Mouse (Mus musculus): ENCODE results near the gene Vezf1. TPM values are rescaled to one million over a fixed set of nuclear protein-coding genes. Genes with fewer than 3 reads are reported as not detected.

Gene Vezf1
- 6.1 and 10.6 TPM in 2 replicates for polyA plus RNA-seq (2012; rRNA removed)

- no peaks in the 10 kb centered on the region for H3K36me3 ChIP-seq (ENCODE audit: control insufficient read depth, insufficient read depth, low read length)
- no peaks in the 10 kb centered on the region for H3K27me3 ChIP-seq (ENCODE audit: control insufficient read depth, insufficient read depth, low read length)
- TF ChIP-seq CTCF (IDR thresholded peaks at IDR 0.05; ENCODE audit: extremely low read depth, insufficient read length, insufficient replicate concordance, low read depth, low read length), result no peak
- peak; percentile 77 for TF ChIP-seq POLR2A (IDR thresholded peaks at IDR 0.05; ENCODE audit: low read depth, low read length)
- H3K27ac ChIP-seq (ENCODE audit: insufficient read depth, low read depth, low read length), result peak within 1 kb of the TSS; percentile 80
- WGBS, result 1% methylated on average over 54 of the region's 81 CpGs
- H3K4me1 ChIP-seq (ENCODE audit: control insufficient read depth, insufficient read depth, insufficient read length, low read length), result peaks cover 4% of the 10 kb centered on the region; the same call in 1 of the 2 replicates
- peak within 1 kb of the TSS; percentile 96 for H3K4me3 ChIP-seq (ENCODE audit: low read depth, low read length)
Observed at GRCm38 (mm10) chr11:88067586-88068410, at the start of gene Vezf1. TSS of gene Vezf1 (plus strand) at chr11:88068279.

GRCm38 (mm10) chr11:88023933-88024332, 44.1 kb upstream of the Vezf1 start:
- WGBS, result 84% methylated on average over 2 of the region's 2 CpGs
- Histone ChIP-seq H3K36me3 (ENCODE audit: control insufficient read depth, insufficient read depth, low read length) (no peaks in the 10 kb centered on the region), H3K27me3 (ENCODE audit: control insufficient read depth, insufficient read depth, low read length) (no peaks in the 10 kb centered on the region), H3K4me3 (ENCODE audit: low read depth, low read length) (no peak overlapping the region), H3K27ac (ENCODE audit: insufficient read depth, low read depth, low read length) (no peak overlapping the region), H3K4me1 (ENCODE audit: control insufficient read depth, insufficient read depth, insufficient read length, low read length) (no peaks in the 10 kb centered on the region)
- TF ChIP-seq POLR2A (IDR thresholded peaks at IDR 0.05; ENCODE audit: low read depth, low read length), result no peak
- TF ChIP-seq CTCF (IDR thresholded peaks at IDR 0.05; ENCODE audit: extremely low read depth, insufficient read length, insufficient replicate concordance, low read depth, low read length), result no peak

DNA sequence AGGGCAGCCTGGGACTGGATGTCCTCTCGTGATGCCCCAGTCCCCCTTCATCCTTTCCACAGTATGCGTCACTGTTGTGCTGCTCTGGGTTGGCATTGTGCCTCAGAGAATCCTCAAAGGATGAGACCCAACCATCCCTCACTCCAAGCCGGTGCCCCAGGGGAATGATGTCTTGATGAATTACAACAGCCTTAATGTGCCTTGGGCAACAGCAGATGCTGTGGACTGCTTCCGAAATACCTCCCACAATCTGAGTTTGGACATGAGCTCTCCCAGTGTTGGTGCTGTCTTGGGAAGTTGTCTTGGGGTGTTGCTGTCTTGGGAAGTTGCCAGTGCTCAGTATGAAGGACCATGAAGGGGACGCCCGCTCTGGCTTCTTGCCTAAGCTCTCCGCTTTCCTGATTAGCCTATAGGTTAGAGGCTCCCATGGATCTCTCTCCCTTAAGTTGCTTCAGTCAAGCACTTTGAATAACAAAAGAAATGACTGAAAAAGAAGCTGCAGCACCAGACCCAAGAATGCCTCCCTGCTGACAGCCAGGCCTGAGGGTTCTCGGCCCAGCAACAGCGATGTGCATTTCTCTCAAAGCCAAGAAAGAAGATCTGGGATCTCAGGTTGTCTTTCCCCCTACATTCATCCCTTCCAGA, 40.6 kb upstream of the Vezf1 start:
- no peaks in the 10 kb centered on the region for H3K4me1 ChIP-seq (ENCODE audit: control insufficient read depth, insufficient read depth, insufficient read length, low read length)
- 91% methylated on average over 9 of the region's 9 CpGs for WGBS
- no peak for TF ChIP-seq CTCF (IDR thresholded peaks at IDR 0.05; ENCODE audit: extremely low read depth, insufficient read length, insufficient replicate concordance, low read depth, low read length)
- no peak for TF ChIP-seq POLR2A (IDR thresholded peaks at IDR 0.05; ENCODE audit: low read depth, low read length)

DNA sequence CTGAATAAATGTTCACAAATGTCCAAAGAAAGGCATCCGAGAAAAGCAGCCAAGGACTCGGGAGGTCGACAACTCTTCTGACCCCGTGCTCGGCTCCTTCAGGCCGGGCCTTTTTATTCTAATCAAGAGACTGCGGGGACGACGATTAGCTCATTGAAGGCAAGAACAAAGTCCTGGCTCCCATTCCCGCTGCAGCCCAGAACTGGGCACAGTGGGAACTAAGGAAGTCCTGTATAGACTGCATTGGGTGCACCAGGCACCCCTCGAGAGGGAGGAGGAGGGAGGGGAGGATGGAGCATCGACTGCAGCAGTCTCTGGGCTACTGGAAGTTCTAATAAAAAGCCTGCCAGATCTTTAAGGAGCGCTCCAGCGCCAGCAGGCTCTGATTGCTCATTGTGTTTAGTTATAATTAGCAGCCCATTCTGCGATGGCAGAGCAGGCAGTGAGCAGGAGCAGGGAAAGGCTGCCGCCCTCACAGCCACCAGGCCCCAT, 39.8 kb upstream of the Vezf1 start:
- Histone ChIP-seq H3K4me1 (ENCODE audit: control insufficient read depth, insufficient read depth, insufficient read length, low read length) (no peaks in the 10 kb centered on the region), H3K36me3 (ENCODE audit: control insufficient read depth, insufficient read depth, low read length) (no peaks in the 10 kb centered on the region), H3K27ac (ENCODE audit: insufficient read depth, low read depth, low read length) (no peak overlapping the region), H3K27me3 (ENCODE audit: control insufficient read depth, insufficient read depth, low read length) (no peaks in the 10 kb centered on the region), H3K4me3 (ENCODE audit: low read depth, low read length) (no peak overlapping the region)
- WGBS, result 56% methylated on average over 16 of the region's 16 CpGs
- TF ChIP-seq CTCF (IDR thresholded peaks at IDR 0.05; ENCODE audit: extremely low read depth, insufficient read length, insufficient replicate concordance, low read depth, low read length) (no peak), POLR2A (IDR thresholded peaks at IDR 0.05; ENCODE audit: low read depth, low read length) (no peak)

More for the DNA sequence above, 40.6 kb upstream of the Vezf1 start:
- Histone ChIP-seq H3K4me3 (ENCODE audit: low read depth, low read length) (no peak overlapping the region), H3K27ac (ENCODE audit: insufficient read depth, low read depth, low read length) (no peak overlapping the region), H3K36me3 (ENCODE audit: control insufficient read depth, insufficient read depth, low read length) (no peaks in the 10 kb centered on the region), H3K27me3 (ENCODE audit: control insufficient read depth, insufficient read depth, low read length) (no peaks in the 10 kb centered on the region)

- TF ChIP-seq POLR2A (IDR thresholded peaks at IDR 0.05; ENCODE audit: low read depth, low read length), result no peak
- no peak for TF ChIP-seq CTCF (IDR thresholded peaks at IDR 0.05; ENCODE audit: extremely low read depth, insufficient read length, insufficient replicate concordance, low read depth, low read length)
- Histone ChIP-seq H3K36me3 (ENCODE audit: control insufficient read depth, insufficient read depth, low read length) (no peaks in the 10 kb centered on the region), H3K4me3 (ENCODE audit: low read depth, low read length) (no peak overlapping the region), H3K27me3 (ENCODE audit: control insufficient read depth, insufficient read depth, low read length) (no peaks in the 10 kb centered on the region), H3K27ac (ENCODE audit: insufficient read depth, low read depth, low read length) (no peak overlapping the region), H3K4me1 (ENCODE audit: control insufficient read depth, insufficient read depth, insufficient read length, low read length) (no peaks in the 10 kb centered on the region)
- 83% methylated on average over 7 of the region's 7 CpGs for WGBS
Observed at GRCm38 (mm10) chr11:88030219-88030618, 37.9 kb upstream of the Vezf1 start.

- H3K4me1 ChIP-seq (ENCODE audit: control insufficient read depth, insufficient read depth, insufficient read length, low read length), result no peaks in the 10 kb centered on the region
- H3K36me3 ChIP-seq (ENCODE audit: control insufficient read depth, insufficient read depth, low read length), result no peaks in the 10 kb centered on the region
- H3K27ac ChIP-seq (ENCODE audit: insufficient read depth, low read depth, low read length), result no peak overlapping the region
- TF ChIP-seq CTCF (IDR thresholded peaks at IDR 0.05; ENCODE audit: extremely low read depth, insufficient read length, insufficient replicate concordance, low read depth, low read length) (no peak), POLR2A (IDR thresholded peaks at IDR 0.05; ENCODE audit: low read depth, low read length) (no peak)
- no peaks in the 10 kb centered on the region for H3K27me3 ChIP-seq (ENCODE audit: control insufficient read depth, insufficient read depth, low read length)
- H3K4me3 ChIP-seq (ENCODE audit: low read depth, low read length), result no peak overlapping the region
- WGBS, result 79% methylated on average over 2 of the region's 2 CpGs
Observed at GRCm38 (mm10) chr11:88030836-88031235, 37.2 kb upstream of the Vezf1 start.

DNA sequence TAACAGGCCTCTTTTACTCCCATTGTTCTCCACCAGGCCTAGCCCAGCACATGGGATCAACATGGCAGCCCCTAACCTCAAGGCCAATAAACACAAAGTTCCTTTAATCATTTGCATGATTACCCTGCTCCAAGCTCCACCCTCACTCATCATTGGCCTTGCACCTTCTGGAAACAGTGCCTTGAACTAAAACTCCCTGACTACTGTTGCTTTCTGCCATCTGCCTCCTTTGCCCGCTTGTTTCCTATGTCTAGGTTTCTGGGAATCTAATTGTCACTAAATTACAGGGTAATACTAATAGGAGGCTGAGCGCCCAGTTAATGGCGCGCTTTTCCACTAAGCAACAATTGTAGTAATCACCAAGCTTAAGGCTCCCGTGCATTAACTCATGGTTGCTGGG, 36.3 kb upstream of the Vezf1 start:
- TF ChIP-seq CTCF (IDR thresholded peaks at IDR 0.05; ENCODE audit: extremely low read depth, insufficient read length, insufficient replicate concordance, low read depth, low read length), result no peak
- TF ChIP-seq POLR2A (IDR thresholded peaks at IDR 0.05; ENCODE audit: low read depth, low read length), result no peak
- Histone ChIP-seq H3K4me3 (ENCODE audit: low read depth, low read length) (no peak overlapping the region), H3K36me3 (ENCODE audit: control insufficient read depth, insufficient read depth, low read length) (no peaks in the 10 kb centered on the region; the same call in 1 of the 2 replicates), H3K27me3 (ENCODE audit: control insufficient read depth, insufficient read depth, low read length) (no peaks in the 10 kb centered on the region), H3K4me1 (ENCODE audit: control insufficient read depth, insufficient read depth, insufficient read length, low read length) (no peaks in the 10 kb centered on the region), H3K27ac (ENCODE audit: insufficient read depth, low read depth, low read length) (no peak overlapping the region)
- whole genome bisulfite sequencing, result 96% methylated on average over 5 of the region's 5 CpGs

Data from small intestine, adult 2 months (tissue).